Mouse (Mus musculus) liver, adult 2 months (tissue): ENCODE measurements at regions not wholly inside any gene's neighbourhood (a gene's known extent, or its start where the extent isn't known, plus 50 kb on each side); places are given as distances from the start of the nearest gene placed in this dataset.

Experiments
- CTCF ChIP-seq: fragments of 200-500 bp; IDR thresholded peaks from 2 replicates; pipeline ENCODE4 v1.5.1; 2011; ENCODE audit warnings: low read depth, low read length, control low read depth
- POLR2A ChIP-seq: fragments of 200-500 bp; IDR thresholded peaks from 2 replicates; pipeline ENCODE4 v1.6.1; 2011; ENCODE audit warnings: low read length, control low read depth; ENCODE audit not compliant: insufficient read depth; ENCODE audit errors: extremely low read depth

DNA sequence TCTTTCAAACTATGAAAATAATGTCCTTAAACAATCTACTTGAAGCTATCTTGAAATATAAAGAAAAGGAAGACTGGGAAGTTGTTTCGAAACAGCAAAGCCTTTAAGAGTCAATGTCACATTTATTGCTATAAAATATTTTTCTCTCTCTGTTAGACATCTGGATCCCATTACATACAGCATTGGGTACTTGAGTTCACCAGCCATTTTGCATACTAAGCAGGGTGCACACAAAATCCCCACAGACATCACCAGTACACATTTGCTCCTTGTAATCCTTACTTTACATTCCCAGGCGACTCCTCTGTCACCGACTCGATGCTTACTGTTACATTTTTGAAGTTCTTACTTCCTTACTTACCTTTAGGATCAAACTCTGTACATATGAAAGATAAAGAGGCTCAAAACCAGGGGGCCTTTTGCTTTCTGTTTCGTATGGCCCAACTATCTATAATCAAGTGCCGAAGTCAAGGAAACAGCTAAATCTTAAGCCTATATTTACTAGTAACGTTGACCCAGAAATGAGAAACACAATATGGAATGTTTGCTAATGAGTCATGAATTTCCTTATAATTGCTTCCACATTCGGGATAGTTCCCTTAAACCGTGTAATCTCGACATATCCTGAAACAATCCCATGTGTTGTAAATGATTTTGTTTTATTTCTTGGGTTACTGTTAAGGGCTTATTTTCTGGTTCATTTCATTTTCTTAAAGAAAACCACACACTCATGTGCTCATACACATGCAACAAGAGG is 49.8 kb upstream of the Nr2f2 start:
- no peak for TF ChIP-seq CTCF
- no peak for TF ChIP-seq POLR2A
